Mouse (Mus musculus): ENCODE data around the gene Ift88. TPM values are rescaled to one million over a fixed set of nuclear protein-coding genes. Genes with fewer than 3 reads are reported as not detected.

Ift88 gene
- total and polyA plus RNA-seq, 3 experiments, result 6.7 to 12.3 (median 8.1) TPM

- Histone ChIP-seq H3K4me3 (replicated peaks in 1 of 3; ENCODE audit: low read depth in 2 of 3, low read length in 2 of 3, poor library complexity in 1 of 3) (no peak overlapping the region), H3K4me2 (ENCODE audit: insufficient read depth, low read depth, poor library complexity, severe bottlenecking) (no peak overlapping the region), H3K9me3 (replicated peaks; ENCODE audit: low read length) (no peaks in the 10 kb centered on the region), H3K79me2 (replicated peaks; ENCODE audit: control insufficient read depth, extremely low read depth, insufficient read depth, poor library complexity, severe bottlenecking) (no peaks in the 10 kb centered on the region), H3K9ac (ENCODE audit: insufficient read depth, low read depth) (no peak overlapping the region), H3K36me3 (replicated peaks in 1 of 2; ENCODE audit: control insufficient read depth in 1 of 2, insufficient read depth in 1 of 2, low read length in 1 of 2) (peaks cover 0 to 6% of the 10 kb centered on the region in 2 experiments), H3K27me3 (replicated peaks) (no peaks in the 10 kb centered on the region), H3K4me1 (ENCODE audit: control insufficient read depth in 1 of 2, insufficient read depth in 2 of 2) (no peaks in the 10 kb centered on the region; a peak in 1 of 4 replicates), H3K27ac (ENCODE audit: insufficient read depth, low read depth) (no peak overlapping the region)
- dilution Hi-C loops (cut with MboI; ENCODE audit: extremely low pct_ligation_motif_present, extremely low pct_unique_long_range_greater_than_20kb, low sequenced_read_pairs) (no loop called here), in situ Hi-C loops (cut with MboI; ENCODE audit: low pct_ligation_motif_present, low pct_unique_long_range_greater_than_20kb, low sequenced_read_pairs) (loop anchor here (25.0 kb wide), 1 partner anchor 521 kb away; no protein-coding TSS in a partner anchor)
- TF ChIP-seq EP300 (IDR thresholded peaks at IDR 0.05; ENCODE audit: low read length) (no peak), MAX (IDR thresholded peaks at IDR 0.05; ENCODE audit: low read length) (no peak), CHD2 (IDR thresholded peaks at IDR 0.05; ENCODE audit: low read length) (no peak), JUND (conservative IDR thresholded peaks at IDR 0.05; ENCODE audit: low read depth, low read length) (no peak), USF1 (IDR thresholded peaks at IDR 0.05; ENCODE audit: low read depth, low read length) (no peak)
- DNase-seq (ENCODE audit: extremely low read depth), result no peak
Observed at GRCm38 (mm10) chr14:57391621-57392020, 32.2 kb upstream of the Ift88 start.

- DNase-seq (ENCODE audit: extremely low read depth), result no peak
- H3K4me3 ChIP-seq (replicated peaks in 1 of 3; ENCODE audit: low read depth in 2 of 3, low read length in 2 of 3, poor library complexity in 1 of 3), result no peak overlapping the region
- in situ Hi-C loops (cut with MboI; ENCODE audit: low pct_ligation_motif_present, low pct_unique_long_range_greater_than_20kb, low sequenced_read_pairs) (loop anchor here (25.0 kb wide), 1 partner anchor 520 kb away; no protein-coding TSS in a partner anchor), dilution Hi-C loops (cut with MboI; ENCODE audit: extremely low pct_ligation_motif_present, extremely low pct_unique_long_range_greater_than_20kb, low sequenced_read_pairs) (no loop called here)
- peaks cover 0 to 4% of the 10 kb centered on the region in 2 experiments for H3K36me3 ChIP-seq (replicated peaks in 1 of 2; ENCODE audit: control insufficient read depth in 1 of 2, insufficient read depth in 1 of 2, low read length in 1 of 2)
- TF ChIP-seq ELF1 (IDR thresholded peaks at IDR 0.05; ENCODE audit: low read depth, low read length) (no peak), MYC (IDR thresholded peaks at IDR 0.05; ENCODE audit: low read depth, low read length) (no peak), ZKSCAN1 (IDR thresholded peaks at IDR 0.05; ENCODE audit: borderline replicate concordance, low read depth, low read length) (no peak), POLR2AphosphoS2 (IDR thresholded peaks at IDR 0.05; ENCODE audit: low read depth, low read length) (no peak), ETS1 (conservative IDR thresholded peaks at IDR 0.05; ENCODE audit: low read depth, low read length) (no peak), SIN3A (IDR thresholded peaks at IDR 0.05; ENCODE audit: low read length) (no peak), ZC3H11A (IDR thresholded peaks at IDR 0.05; ENCODE audit: low read depth, low read length) (no peak)
- no peaks in the 10 kb centered on the region for H3K27me3 ChIP-seq (replicated peaks)
- no peak overlapping the region for H3K27ac ChIP-seq (ENCODE audit: insufficient read depth, low read depth)
- no peak overlapping the region for H3K4me2 ChIP-seq (ENCODE audit: insufficient read depth, low read depth, poor library complexity, severe bottlenecking)
- no peaks in the 10 kb centered on the region for H3K9me3 ChIP-seq (replicated peaks; ENCODE audit: low read length)
- H3K9ac ChIP-seq (ENCODE audit: insufficient read depth, low read depth), result no peak overlapping the region
- H3K79me2 ChIP-seq (replicated peaks; ENCODE audit: control insufficient read depth, extremely low read depth, insufficient read depth, poor library complexity, severe bottlenecking), result no peaks in the 10 kb centered on the region
- peaks cover 3 to 4% of the 10 kb centered on the region in 2 experiments for H3K4me1 ChIP-seq (ENCODE audit: control insufficient read depth in 1 of 2, insufficient read depth in 2 of 2)
Observed at GRCm38 (mm10) chr14:57392278-57392677, 31.6 kb upstream of the Ift88 start.

- Histone ChIP-seq H3K79me2 (replicated peaks; ENCODE audit: control insufficient read depth, extremely low read depth, insufficient read depth, poor library complexity, severe bottlenecking) (no peaks in the 10 kb centered on the region), H3K27me3 (replicated peaks) (no peaks in the 10 kb centered on the region), H3K9ac (ENCODE audit: insufficient read depth, low read depth) (no peak overlapping the region), H3K36me3 (replicated peaks in 1 of 2; ENCODE audit: control insufficient read depth in 1 of 2, insufficient read depth in 1 of 2, low read length in 1 of 2) (peaks cover 0 to 2% of the 10 kb centered on the region in 2 experiments), H3K4me1 (ENCODE audit: control insufficient read depth in 1 of 2, insufficient read depth in 2 of 2) (peaks cover 6 to 21% of the 10 kb centered on the region in 2 experiments), H3K4me2 (ENCODE audit: insufficient read depth, low read depth, poor library complexity, severe bottlenecking) (no peak overlapping the region), H3K9me3 (replicated peaks; ENCODE audit: low read length) (no peaks in the 10 kb centered on the region), H3K27ac (ENCODE audit: insufficient read depth, low read depth) (no peak overlapping the region), H3K4me3 (replicated peaks in 1 of 3; ENCODE audit: low read depth in 2 of 3, low read length in 2 of 3, poor library complexity in 1 of 3) (no peak overlapping the region)
- TF ChIP-seq POLR2AphosphoS2 (IDR thresholded peaks at IDR 0.05; ENCODE audit: low read depth, low read length) (no peak), CTCF (conservative IDR thresholded peaks at IDR 0.05 in 1 of 2, IDR thresholded peaks at IDR 0.05 in 1 of 2; ENCODE audit: low read depth in 2 of 2, low read length in 2 of 2) (no peak), ZC3H11A (IDR thresholded peaks at IDR 0.05; ENCODE audit: low read depth, low read length) (no peak)
- in situ Hi-C loops (cut with MboI; ENCODE audit: low pct_ligation_motif_present, low pct_unique_long_range_greater_than_20kb, low sequenced_read_pairs) (loop anchor here (25.0 kb wide), 1 partner anchor 517 kb away; no protein-coding TSS in a partner anchor), dilution Hi-C loops (cut with MboI; ENCODE audit: extremely low pct_ligation_motif_present, extremely low pct_unique_long_range_greater_than_20kb, low sequenced_read_pairs) (no loop called here)
- no peak for DNase-seq (ENCODE audit: extremely low read depth)
Observed at GRCm38 (mm10) chr14:57395470-57395869, 28.4 kb upstream of the Ift88 start.
